Mouse (Mus musculus) neural tube, embryonic 15.5 days (tissue): Measurements from ENCODE around the gene Actg1. TPM values are rescaled to one million over a fixed set of nuclear protein-coding genes. Genes with fewer than 3 reads are reported as not detected.

Source experiments
- ATAC-seq: fragments of 200-750 bp; cut with Nextera tagmentation; 2 replicates; pipeline ENCODE4 v1.8.0; 2017; ENCODE audit warnings: mild to moderate bottlenecking, moderate TSS enrichment, moderate library complexity; ENCODE audit not compliant: low FRiP score
- H3K27ac ChIP-seq: fragments of 300-500 bp; sonication (generic); replicated peaks from 2 replicates; pipeline ENCODE4 v1.5.1; 2015; ENCODE audit warnings: mild to moderate bottlenecking, inconsistent platforms
- H3K27me3 ChIP-seq: fragments of 300-500 bp; sonication (generic); replicated peaks from 2 replicates; pipeline ENCODE4 v1.6.1; 2015; ENCODE audit warnings: inconsistent platforms
- H3K36me3 ChIP-seq: fragments of 300-500 bp; sonication (generic); 2 replicates; pipeline ENCODE4 v1.6.1; 2015; ENCODE audit warnings: inconsistent platforms
- H3K4me1 ChIP-seq: fragments of 300-500 bp; sonication (generic); 2 replicates; pipeline ENCODE4 v1.6.1; 2015; ENCODE audit warnings: inconsistent platforms
- H3K4me2 ChIP-seq: fragments of 300-500 bp; sonication (generic); 2 replicates; pipeline ENCODE4 v1.6.1; 2015; ENCODE audit warnings: inconsistent platforms, mild to moderate bottlenecking, moderate library complexity
- H3K4me3 ChIP-seq: fragments of 300-500 bp; sonication (generic); replicated peaks from 2 replicates; pipeline ENCODE4 v1.5.1; 2015; ENCODE audit warnings: mild to moderate bottlenecking, inconsistent platforms
- H3K9ac ChIP-seq: fragments of 300-500 bp; sonication (generic); replicated peaks from 2 replicates; pipeline ENCODE4 v1.6.1; 2015; ENCODE audit warnings: mild to moderate bottlenecking, inconsistent platforms
- H3K9me3 ChIP-seq: fragments of 300-500 bp; sonication (generic); replicated peaks from 2 replicates; pipeline ENCODE4 v1.6.1; 2016; ENCODE audit warnings: inconsistent platforms
- WGBS: fragments of 180-500 bp; shearing (Covaris S2); methylation state at CpG from one replicate; pipeline ENCODE4 v1.1.7; 2015; ENCODE audit warnings: mixed read lengths; 5-methylcytosine and 5-hydroxymethylcytosine counted together
- polyA plus RNA-seq: library from polyadenylated mRNA; unstranded; fragments of >200 nt; fragmentation: Nextera tagmentation; extraction: Ambion mirVana; gene quantifications from 2 replicates; pipeline ENCODE4 v1.2.1, GENCODE M21; 2015

Actg1 gene
- polyA plus RNA-seq, 1 experiment from 2014 or later: 3,776 TPM

- WGBS: 27% methylated on average over 15 of the region's 15 CpGs
- no peak; the same call in 1 of the 2 replicates for ATAC-seq
Observed at GRCm38 (mm10) chr11:120305535-120306365, 42.6 kb downstream of the Actg1 start.

DNA sequence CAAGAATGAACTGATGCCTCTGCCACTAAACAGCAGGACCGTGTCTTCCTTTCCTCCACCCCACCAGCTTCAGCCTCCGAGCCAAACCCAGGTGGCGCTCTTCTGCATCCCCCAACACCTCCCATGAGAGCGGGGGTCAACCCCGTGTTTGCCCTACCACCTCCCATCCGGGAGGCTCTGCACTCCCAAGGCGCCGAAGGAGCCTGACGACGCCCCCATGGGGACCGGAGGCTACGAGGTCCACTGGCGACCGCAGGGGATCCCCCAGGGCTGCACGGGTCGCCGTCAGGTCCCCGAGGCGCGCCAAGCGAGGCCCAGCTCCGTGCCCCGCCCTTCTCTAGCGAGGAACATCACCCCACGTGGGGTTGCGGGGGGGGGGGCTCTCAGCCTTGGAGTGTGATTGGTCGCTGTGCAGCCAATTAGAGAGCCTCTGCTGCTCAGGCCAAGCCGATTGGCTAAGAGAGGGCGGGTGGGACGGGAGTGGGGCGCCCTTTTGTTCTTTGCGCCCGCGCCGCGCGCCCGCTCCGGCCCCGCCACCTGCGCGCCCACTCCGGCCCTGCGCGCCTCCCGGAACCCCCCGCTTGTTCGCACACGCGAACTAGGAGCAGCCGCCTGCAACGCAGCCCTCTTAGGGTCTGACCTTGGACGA, 43.3 kb downstream of the Actg1 start:
- 1% methylated on average over 52 of the region's 53 CpGs for WGBS
- H3K36me3 ChIP-seq: no peaks in the 10 kb centered on the region
- H3K4me2 ChIP-seq: peak overlapping the region; percentile 82
- peak overlapping the region; percentile 49 for H3K4me3 ChIP-seq
- H3K9ac ChIP-seq: peak overlapping the region; percentile 63
- H3K4me1 ChIP-seq: peaks cover 49% of the 10 kb centered on the region
- ATAC-seq: peak; percentile 95
- no peaks in the 10 kb centered on the region for H3K27me3 ChIP-seq
- no peaks in the 10 kb centered on the region for H3K9me3 ChIP-seq
- peak overlapping the region; percentile 93 for H3K27ac ChIP-seq

More at GRCm38 (mm10) chr11:120305535-120306365, 42.6 kb downstream of the Actg1 start:
- Histone ChIP-seq H3K9me3 (no peaks in the 10 kb centered on the region), H3K4me3 (peak overlapping the region; percentile 49), H3K4me2 (peak overlapping the region; percentile 82), H3K36me3 (no peaks in the 10 kb centered on the region), H3K27me3 (no peaks in the 10 kb centered on the region), H3K9ac (peak overlapping the region; percentile 54), H3K27ac (peak overlapping the region; percentile 93), H3K4me1 (peaks cover 56% of the 10 kb centered on the region)

GRCm38 (mm10) chr11:120304350-120304694, 44.0 kb downstream of the Actg1 start:
- Histone ChIP-seq H3K36me3 (no peaks in the 10 kb centered on the region), H3K4me1 (peaks cover 49% of the 10 kb centered on the region), H3K9me3 (no peaks in the 10 kb centered on the region), H3K27ac (peak overlapping the region; percentile 93), H3K9ac (peak overlapping the region; percentile 63; the same call in 1 of the 2 replicates), H3K27me3 (no peaks in the 10 kb centered on the region), H3K4me2 (peak overlapping the region; percentile 82), H3K4me3 (peak overlapping the region; percentile 49; the same call in 1 of the 2 replicates)
- no peak for ATAC-seq
- 32% methylated on average over 5 of the region's 5 CpGs for WGBS

GRCm38 (mm10) chr11:120303559-120304349, 44.6 kb downstream of the Actg1 start:
- no peaks in the 10 kb centered on the region for H3K27me3 ChIP-seq
- no peaks in the 10 kb centered on the region for H3K36me3 ChIP-seq
- H3K27ac ChIP-seq: peak overlapping the region; percentile 93; the same call in 1 of the 2 replicates
- 88% methylated on average over 21 of the region's 21 CpGs for WGBS
- peak overlapping the region; percentile 82; the same call in 1 of the 2 replicates for H3K4me2 ChIP-seq
- H3K9me3 ChIP-seq: no peaks in the 10 kb centered on the region
- peaks cover 48% of the 10 kb centered on the region for H3K4me1 ChIP-seq
- ATAC-seq: no peak
- no peak overlapping the region for H3K9ac ChIP-seq
- no peak overlapping the region for H3K4me3 ChIP-seq

DNA sequence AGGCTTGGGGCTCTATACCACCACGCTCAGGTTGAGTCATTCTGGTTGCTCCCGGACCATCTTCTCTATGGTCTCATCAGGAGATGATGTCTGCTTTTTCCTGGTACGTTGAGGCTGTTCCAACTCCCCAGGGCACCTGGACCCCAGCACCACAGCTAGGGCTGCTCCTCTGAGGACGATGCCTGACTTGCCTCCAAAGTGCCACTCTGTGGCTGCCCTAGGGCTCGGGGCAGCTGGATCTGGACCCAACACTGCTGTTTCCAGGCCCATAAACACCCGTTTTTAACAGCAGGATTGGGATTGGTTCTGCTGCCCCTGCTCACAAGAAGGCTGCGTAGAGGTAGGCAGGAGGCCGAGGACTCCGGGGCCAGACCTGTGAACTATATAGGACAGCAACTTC, 45.2 kb downstream of the Actg1 start:
- Histone ChIP-seq H3K4me1 (peaks cover 43% of the 10 kb centered on the region), H3K27ac (no peak overlapping the region), H3K9ac (no peak overlapping the region), H3K4me3 (no peak overlapping the region), H3K36me3 (no peaks in the 10 kb centered on the region), H3K9me3 (no peaks in the 10 kb centered on the region), H3K4me2 (no peak overlapping the region), H3K27me3 (no peaks in the 10 kb centered on the region)
- no peak for ATAC-seq
- WGBS: 76% methylated on average over 9 of the region's 9 CpGs

GRCm38 (mm10) chr11:120299484-120299883, 48.9 kb downstream of the Actg1 start:
- no peaks in the 10 kb centered on the region for H3K36me3 ChIP-seq
- no peak for ATAC-seq
- H3K9ac ChIP-seq: no peak overlapping the region
- WGBS: 61% methylated on average over 5 of the region's 5 CpGs
- H3K27me3 ChIP-seq: no peaks in the 10 kb centered on the region
- H3K27ac ChIP-seq: no peak overlapping the region
- H3K4me3 ChIP-seq: no peak overlapping the region
- no peak overlapping the region for H3K4me2 ChIP-seq
- no peaks in the 10 kb centered on the region for H3K9me3 ChIP-seq
- H3K4me1 ChIP-seq: peaks cover 39% of the 10 kb centered on the region

- no peaks in the 10 kb centered on the region for H3K36me3 ChIP-seq
- H3K9ac ChIP-seq: no peak overlapping the region
- no peaks in the 10 kb centered on the region for H3K27me3 ChIP-seq
- no peak for ATAC-seq
- no peak overlapping the region for H3K4me2 ChIP-seq
- peaks cover 39% of the 10 kb centered on the region for H3K4me1 ChIP-seq
- H3K27ac ChIP-seq: no peak overlapping the region
- 75% methylated on average over 4 of the region's 4 CpGs for WGBS
- H3K9me3 ChIP-seq: no peaks in the 10 kb centered on the region
- no peak overlapping the region for H3K4me3 ChIP-seq
Observed at GRCm38 (mm10) chr11:120298441-120299141, 49.8 kb downstream of the Actg1 start.

- Histone ChIP-seq H3K36me3 (no peaks in the 10 kb centered on the region), H3K9me3 (no peaks in the 10 kb centered on the region), H3K4me1 (peaks cover 38% of the 10 kb centered on the region), H3K4me3 (no peak overlapping the region), H3K9ac (no peak overlapping the region), H3K4me2 (no peak overlapping the region), H3K27me3 (no peaks in the 10 kb centered on the region), H3K27ac (no peak overlapping the region)
- ATAC-seq: no peak
- 67% methylated on average over 7 of the region's 7 CpGs for WGBS
Observed at GRCm38 (mm10) chr11:120297767-120298166, 50.6 kb downstream of the Actg1 start.

- Histone ChIP-seq H3K4me1 (peaks cover 37% of the 10 kb centered on the region), H3K9me3 (no peaks in the 10 kb centered on the region), H3K36me3 (no peaks in the 10 kb centered on the region), H3K27me3 (no peaks in the 10 kb centered on the region), H3K9ac (no peak overlapping the region), H3K4me2 (no peak overlapping the region), H3K27ac (no peak overlapping the region), H3K4me3 (no peak overlapping the region)
- no peak; the same call in 1 of the 2 replicates for ATAC-seq
- WGBS: 29% methylated on average over 13 of the region's 13 CpGs
Observed at GRCm38 (mm10) chr11:120296305-120297144, 51.8 kb downstream of the Actg1 start.
